Mouse (Mus musculus) CH12.LX (cell line): Measurements from ENCODE around the gene Samd14.

Experiments used
- BHLHE40 ChIP-seq: IDR thresholded peaks from 2 replicates; pipeline ENCODE4 v1.6.1; 2011; ENCODE audit warnings: mild to moderate bottlenecking, low read depth, low read length, improper control_type of control experiment
- CTCF ChIP-seq, 2 experiments: IDR thresholded peaks in 1 of 2; conservative IDR thresholded peaks in 1 of 2; 2 replicates each; pipeline ENCODE4 v1.5.1; 2011 to 2012; ENCODE audit warnings: low read depth in 2 of 2, low read length in 2 of 2, improper control_type of control experiment in 1 of 2, inconsistent platforms in 1 of 2, mild to moderate bottlenecking in 1 of 2, moderate library complexity in 1 of 2
- ELF1 ChIP-seq: IDR thresholded peaks from 2 replicates; pipeline ENCODE4 v1.6.1; 2014; ENCODE audit warnings: low read depth, mild to moderate bottlenecking, inconsistent platforms, low read length, improper control_type of control experiment
- EP300 ChIP-seq: IDR thresholded peaks from 2 replicates; pipeline ENCODE4 v1.6.1; 2011; ENCODE audit warnings: low read length, improper control_type of control experiment
- ETS1 ChIP-seq: conservative IDR thresholded peaks from 2 replicates; pipeline ENCODE4 v1.6.1; 2012; ENCODE audit warnings: low read depth, mild to moderate bottlenecking, inconsistent platforms, low read length, improper control_type of control experiment, moderate library complexity
- MAX ChIP-seq: IDR thresholded peaks from 2 replicates; pipeline ENCODE4 v1.6.1; 2011; ENCODE audit warnings: low read length, improper control_type of control experiment
- NELFE ChIP-seq: IDR thresholded peaks from 2 replicates; pipeline ENCODE4 v1.6.1; 2011; ENCODE audit warnings: low read depth, low read length, improper control_type of control experiment
- POLR2A ChIP-seq: IDR thresholded peaks from 2 replicates; pipeline ENCODE4 v1.6.1; 2011; ENCODE audit warnings: low read depth, mild to moderate bottlenecking, improper control_type of control experiment, low read length
- RCOR1 ChIP-seq: conservative IDR thresholded peaks from 2 replicates; pipeline ENCODE4 v1.6.1; 2012; ENCODE audit warnings: low read depth, mild to moderate bottlenecking, inconsistent platforms, low read length, improper control_type of control experiment
- TCF12 ChIP-seq: IDR thresholded peaks from 2 replicates; pipeline ENCODE4 v1.6.1; 2014; ENCODE audit warnings: low read depth, mild to moderate bottlenecking, inconsistent platforms, low read length, improper control_type of control experiment
- USF1 ChIP-seq: IDR thresholded peaks from 2 replicates; pipeline ENCODE4 v1.6.1; 2014; ENCODE audit warnings: low read depth, mild to moderate bottlenecking, inconsistent platforms, low read length, improper control_type of control experiment

DNA sequence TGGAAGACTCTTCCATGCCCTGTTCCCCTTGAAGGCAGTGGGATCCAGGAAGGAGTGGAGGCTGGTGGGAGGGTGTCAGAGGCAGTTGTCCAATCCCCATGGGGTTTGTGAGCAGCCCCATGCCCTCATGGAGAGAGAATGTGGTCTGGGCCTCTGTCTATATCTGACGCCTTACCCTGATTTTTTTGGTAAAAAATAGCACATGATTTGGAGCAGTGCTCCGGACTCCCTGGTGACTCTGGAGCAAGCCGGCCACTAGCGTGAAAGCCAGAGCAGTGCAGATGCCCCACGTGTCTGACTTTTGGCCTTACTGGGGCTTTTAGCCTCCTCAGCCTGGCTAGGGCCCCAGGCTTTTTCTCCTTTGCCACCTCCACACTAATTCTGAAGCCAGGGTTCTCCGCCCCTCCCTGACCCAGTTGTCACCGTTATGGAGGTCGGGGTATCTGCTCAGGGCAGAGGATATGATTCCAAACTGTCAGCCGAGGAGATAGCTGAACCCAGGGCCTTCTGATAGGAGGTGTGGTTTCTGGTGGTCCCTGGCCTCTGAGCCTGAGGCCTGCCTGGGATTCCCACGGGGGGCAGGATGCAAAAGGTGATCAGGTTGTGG is 15.4 kb upstream of the Samd14 start:
- TF ChIP-seq BHLHE40 (no peak), TCF12 (no peak), CTCF (conservative IDR thresholded peaks at IDR 0.05 in 1 of 2, IDR thresholded peaks at IDR 0.05 in 1 of 2; ENCODE audit: low read depth in 2 of 2, low read length in 2 of 2) (no peak), RCOR1 (no peak), EP300 (no peak), POLR2A (no peak), USF1 (no peak), ETS1 (no peak), NELFE (no peak), MAX (no peak), ELF1 (no peak)
